Mouse (Mus musculus) G1E (cell line): ENCODE measurements around the gene Gm49369.

Source experiments
- CTCF ChIP-seq: IDR thresholded peaks from 2 replicates; pipeline ENCODE4 v1.5.1; 2012; ENCODE audit warnings: low read depth, low read length, inconsistent platforms, mixed read lengths
- GATA1 ChIP-seq: IDR thresholded peaks from 2 replicates; pipeline ENCODE4 v1.6.1; 2012; ENCODE audit warnings: borderline replicate concordance, low read length, inconsistent platforms, mixed read lengths
- POLR2AphosphoS5 ChIP-seq: IDR thresholded peaks from 2 replicates; pipeline ENCODE4 v1.6.1; 2012; ENCODE audit warnings: low read depth, low read length, inconsistent platforms; ENCODE audit not compliant: insufficient replicate concordance
- TAL1 ChIP-seq: conservative IDR thresholded peaks from 2 replicates; pipeline ENCODE4 v1.6.1; 2012; ENCODE audit warnings: low read depth, low read length, inconsistent platforms, mixed read lengths

DNA sequence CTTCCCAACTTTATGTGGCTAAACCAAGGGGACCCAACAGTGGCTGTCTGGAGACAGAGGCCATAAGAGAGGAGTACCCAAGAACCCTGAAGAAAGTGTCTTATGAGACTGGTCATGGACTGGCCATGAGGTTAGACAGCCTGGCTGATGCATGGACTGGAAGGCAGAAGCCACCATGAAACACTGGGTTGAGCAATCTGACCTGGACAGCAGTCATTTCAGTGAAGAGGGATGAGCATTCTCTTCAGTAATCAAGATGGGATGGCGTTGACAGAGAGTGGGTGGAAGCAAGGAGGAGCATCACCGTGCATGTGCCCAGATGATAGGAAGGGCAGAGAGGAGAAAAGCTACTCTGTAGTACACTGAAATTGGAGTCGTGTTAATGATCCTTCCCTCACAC is 8.6 kb upstream of the Gm49369 start:
- TF ChIP-seq CTCF: no peak
- no peak for TF ChIP-seq GATA1
- TF ChIP-seq POLR2AphosphoS5: no peak
- TF ChIP-seq TAL1: no peak
